Mouse (Mus musculus): ENCODE results near the gene Fgf15. TPM values are rescaled to one million over a fixed set of nuclear protein-coding genes. Genes with fewer than 3 reads are reported as not detected.
"Not testable (repeated sequence)": the region's sequence is repeated elsewhere in the genome, so short reads cannot be mapped to it uniquely, and the experiment has no call there.

Fgf15 gene
- polyA plus RNA-seq, 1 experiment from 2014 or later: not detected

- WGBS: 52% methylated on average over 6 of the region's 6 CpGs
- Histone ChIP-seq H3K27me3 (ENCODE audit: control insufficient read depth, insufficient read depth, low read length) (peaks cover 66% of the 10 kb centered on the region), H3K36me3 (ENCODE audit: control insufficient read depth, insufficient read depth, low read length) (no peaks in the 10 kb centered on the region), H3K9ac (ENCODE audit: low read length) (no peak overlapping the region), H3K4me3 (ENCODE audit: control insufficient read depth in 1 of 2, insufficient read depth in 1 of 2, low read depth in 1 of 2, low read length in 2 of 2) (no peak overlapping the region), H3K4me1 (ENCODE audit: control insufficient read depth in 2 of 2, insufficient read depth in 2 of 2, low read length in 2 of 2) (peaks cover 6 to 20% of the 10 kb centered on the region in 2 experiments; a peak in 3 of 4 replicates), H3K27ac (replicated peaks in 1 of 2; ENCODE audit: control insufficient read depth in 1 of 2, insufficient read depth in 1 of 2, low read depth in 2 of 2, low read length in 2 of 2) (no peak overlapping the region), H3K4me2 (ENCODE audit: low read length) (no peak overlapping the region), H3K9me3 (ENCODE audit: control insufficient read depth, low read length) (no peaks in the 10 kb centered on the region)
- ATAC-seq (ENCODE audit: insufficient number of reproducible peaks, insufficient read depth, low FRiP score, low read depth): no peak
Measured at GRCm38 (mm10) chr7:144898506-144898905, 2.2 kb downstream of the Fgf15 start.

DNA sequence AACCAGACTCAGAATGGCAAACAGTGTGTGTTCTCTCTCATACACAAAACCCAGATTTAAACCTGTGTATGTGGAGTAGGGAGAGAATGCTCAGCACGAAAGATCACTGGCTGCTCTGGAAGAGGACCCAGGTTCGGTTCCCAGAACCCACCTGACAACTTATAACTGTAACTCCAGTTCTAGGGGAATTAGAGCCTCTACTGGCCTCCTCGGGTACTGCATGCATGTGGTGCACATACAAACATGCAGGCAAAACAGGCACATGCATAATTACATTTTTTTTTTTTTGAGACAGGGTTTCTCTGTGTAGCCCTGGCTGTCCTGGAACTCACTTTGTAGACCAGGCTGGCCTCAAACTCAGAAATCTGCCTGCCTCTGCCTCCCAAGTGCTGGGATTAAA, 9.2 kb downstream of the Fgf15 start:
- H3K4me1 ChIP-seq (ENCODE audit: control insufficient read depth in 2 of 2, insufficient read depth in 2 of 2, low read length in 2 of 2); H3K4me2 ChIP-seq (ENCODE audit: low read length); H3K9me3 ChIP-seq (ENCODE audit: control insufficient read depth, low read length); H3K4me3 ChIP-seq (ENCODE audit: control insufficient read depth in 1 of 2, insufficient read depth in 1 of 2, low read depth in 1 of 2, low read length in 2 of 2); H3K27me3 ChIP-seq (ENCODE audit: control insufficient read depth, insufficient read depth, low read length); H3K27ac ChIP-seq (replicated peaks in 1 of 2; ENCODE audit: control insufficient read depth in 1 of 2, insufficient read depth in 1 of 2, low read depth in 2 of 2, low read length in 2 of 2); ATAC-seq (ENCODE audit: insufficient number of reproducible peaks, insufficient read depth, low FRiP score, low read depth); H3K9ac ChIP-seq (ENCODE audit: low read length); H3K36me3 ChIP-seq (ENCODE audit: control insufficient read depth, insufficient read depth, low read length): not testable (repeated sequence)
- 85% methylated on average over 3 of the region's 3 CpGs for WGBS

DNA sequence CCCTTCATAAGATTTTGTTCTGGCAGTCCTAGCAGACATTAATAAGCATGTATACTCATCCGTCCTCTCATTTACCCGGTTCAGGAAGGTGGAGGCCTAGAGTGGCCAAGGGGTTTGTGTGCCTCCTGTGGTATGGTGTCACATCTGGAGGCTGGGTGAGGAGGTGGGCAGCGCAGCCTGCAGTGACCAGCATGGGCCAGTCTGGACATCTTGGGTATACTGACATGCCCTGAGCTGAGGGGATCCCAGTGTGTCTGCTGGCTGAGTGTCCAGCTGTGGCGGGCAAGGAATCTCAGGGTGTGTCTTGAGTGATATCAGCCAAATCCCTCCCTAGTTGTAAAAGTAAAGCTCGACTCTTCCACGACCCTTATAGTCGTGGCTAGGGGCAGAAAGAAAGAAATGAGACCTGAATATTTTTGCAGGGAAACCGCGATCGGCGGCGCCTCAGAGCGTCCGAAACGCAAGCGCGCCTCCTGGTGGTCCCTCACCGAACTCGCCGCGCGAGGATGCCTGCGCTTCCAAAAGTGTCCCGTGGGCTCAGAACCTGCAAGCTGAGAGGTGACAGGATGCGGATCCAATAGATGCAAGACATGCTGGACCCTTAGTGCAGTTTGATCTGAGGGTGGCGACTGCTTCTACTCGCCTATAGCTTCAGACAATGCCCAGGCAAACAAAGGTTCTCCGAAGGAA, 10.5 kb downstream of the Fgf15 start:
- Histone ChIP-seq H3K9me3 (ENCODE audit: control insufficient read depth, low read length) (no peaks in the 10 kb centered on the region), H3K27ac (replicated peaks in 1 of 2; ENCODE audit: control insufficient read depth in 1 of 2, insufficient read depth in 1 of 2, low read depth in 2 of 2, low read length in 2 of 2) (no peak overlapping the region), H3K27me3 (ENCODE audit: control insufficient read depth, insufficient read depth, low read length) (peaks cover 8% of the 10 kb centered on the region; the same call in 1 of the 2 replicates), H3K4me1 (ENCODE audit: control insufficient read depth in 2 of 2, insufficient read depth in 2 of 2, low read length in 2 of 2) (peaks cover 3% of the 10 kb centered on the region in 2 experiments; a peak in 2 of 4 replicates), H3K4me2 (ENCODE audit: low read length) (peak overlapping the region; percentile 42), H3K9ac (ENCODE audit: low read length) (no peak overlapping the region), H3K36me3 (ENCODE audit: control insufficient read depth, insufficient read depth, low read length) (no peaks in the 10 kb centered on the region), H3K4me3 (ENCODE audit: control insufficient read depth in 1 of 2, insufficient read depth in 1 of 2, low read depth in 1 of 2, low read length in 2 of 2) (peak overlapping the region in 1 of 2 experiments; percentile 23; a peak in 1 of 4 replicates)
- WGBS: 12% methylated on average over 28 of the region's 28 CpGs
- no peak for ATAC-seq (ENCODE audit: insufficient number of reproducible peaks, insufficient read depth, low FRiP score, low read depth)

- H3K4me1 ChIP-seq (ENCODE audit: control insufficient read depth in 2 of 2, insufficient read depth in 2 of 2, low read length in 2 of 2): peaks cover 3% of the 10 kb centered on the region in 2 experiments; a peak in 2 of 4 replicates
- H3K36me3 ChIP-seq (ENCODE audit: control insufficient read depth, insufficient read depth, low read length): no peaks in the 10 kb centered on the region
- no peak overlapping the region for H3K4me3 ChIP-seq (ENCODE audit: control insufficient read depth in 1 of 2, insufficient read depth in 1 of 2, low read depth in 1 of 2, low read length in 2 of 2)
- no peaks in the 10 kb centered on the region for H3K9me3 ChIP-seq (ENCODE audit: control insufficient read depth, low read length)
- no peak overlapping the region for H3K27ac ChIP-seq (replicated peaks in 1 of 2; ENCODE audit: control insufficient read depth in 1 of 2, insufficient read depth in 1 of 2, low read depth in 2 of 2, low read length in 2 of 2)
- no peak overlapping the region for H3K4me2 ChIP-seq (ENCODE audit: low read length)
- WGBS: 7% methylated on average over 8 of the region's 8 CpGs
- no peak for ATAC-seq (ENCODE audit: insufficient number of reproducible peaks, insufficient read depth, low FRiP score, low read depth)
- H3K9ac ChIP-seq (ENCODE audit: low read length): no peak overlapping the region
- H3K27me3 ChIP-seq (ENCODE audit: control insufficient read depth, insufficient read depth, low read length): peaks cover 5% of the 10 kb centered on the region; the same call in 1 of the 2 replicates
Measured at GRCm38 (mm10) chr7:144907793-144908192, 11.5 kb downstream of the Fgf15 start.

- Histone ChIP-seq H3K4me2 (ENCODE audit: low read length) (no peak overlapping the region), H3K9ac (ENCODE audit: low read length) (no peak overlapping the region), H3K27me3 (ENCODE audit: control insufficient read depth, insufficient read depth, low read length) (peaks cover 3% of the 10 kb centered on the region; the same call in 1 of the 2 replicates), H3K4me3 (ENCODE audit: control insufficient read depth in 1 of 2, insufficient read depth in 1 of 2, low read depth in 1 of 2, low read length in 2 of 2) (no peak overlapping the region), H3K27ac (replicated peaks in 1 of 2; ENCODE audit: control insufficient read depth in 1 of 2, insufficient read depth in 1 of 2, low read depth in 2 of 2, low read length in 2 of 2) (no peak overlapping the region), H3K36me3 (ENCODE audit: control insufficient read depth, insufficient read depth, low read length) (no peaks in the 10 kb centered on the region), H3K4me1 (ENCODE audit: control insufficient read depth in 2 of 2, insufficient read depth in 2 of 2, low read length in 2 of 2) (peaks cover 3% of the 10 kb centered on the region in 2 experiments; a peak in 2 of 4 replicates), H3K9me3 (ENCODE audit: control insufficient read depth, low read length) (no peaks in the 10 kb centered on the region)
- 34% methylated on average over 7 of the region's 7 CpGs for WGBS
- no peak for ATAC-seq (ENCODE audit: insufficient number of reproducible peaks, insufficient read depth, low FRiP score, low read depth)
Measured at GRCm38 (mm10) chr7:144908705-144909104, 12.4 kb downstream of the Fgf15 start.

DNA sequence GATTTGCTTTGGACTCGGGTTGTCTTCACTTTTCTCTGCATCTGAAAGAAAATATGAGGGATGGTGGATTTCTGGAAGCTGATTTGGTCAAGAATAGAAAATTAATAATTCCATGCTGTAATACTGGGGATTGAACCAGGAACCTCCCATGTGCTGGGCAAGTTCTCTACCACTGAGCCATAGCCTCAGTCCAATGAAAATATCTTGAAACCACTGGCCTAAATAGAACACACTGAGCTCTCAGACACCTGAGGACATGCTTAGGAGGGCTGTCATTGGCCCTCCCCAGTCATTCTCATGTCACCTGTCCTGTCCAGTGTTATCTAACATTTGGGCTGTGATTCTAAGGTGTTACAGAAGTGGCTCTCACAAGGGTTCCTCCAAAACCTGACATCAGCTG, 14.8 kb downstream of the Fgf15 start:
- Histone ChIP-seq H3K36me3 (ENCODE audit: control insufficient read depth, insufficient read depth, low read length) (no peaks in the 10 kb centered on the region), H3K27me3 (ENCODE audit: control insufficient read depth, insufficient read depth, low read length) (no peaks in the 10 kb centered on the region), H3K4me3 (ENCODE audit: control insufficient read depth in 1 of 2, insufficient read depth in 1 of 2, low read depth in 1 of 2, low read length in 2 of 2) (no peak overlapping the region), H3K27ac (replicated peaks in 1 of 2; ENCODE audit: control insufficient read depth in 1 of 2, insufficient read depth in 1 of 2, low read depth in 2 of 2, low read length in 2 of 2) (no peak overlapping the region), H3K9ac (ENCODE audit: low read length) (no peak overlapping the region), H3K4me2 (ENCODE audit: low read length) (no peak overlapping the region), H3K4me1 (ENCODE audit: control insufficient read depth in 2 of 2, insufficient read depth in 2 of 2, low read length in 2 of 2) (peaks cover 6 to 10% of the 10 kb centered on the region in 2 experiments), H3K9me3 (ENCODE audit: control insufficient read depth, low read length) (no peaks in the 10 kb centered on the region)
- no peak for ATAC-seq (ENCODE audit: insufficient number of reproducible peaks, insufficient read depth, low FRiP score, low read depth)
- WGBS: 64% methylated on average over 1 of the region's 1 CpGs

DNA sequence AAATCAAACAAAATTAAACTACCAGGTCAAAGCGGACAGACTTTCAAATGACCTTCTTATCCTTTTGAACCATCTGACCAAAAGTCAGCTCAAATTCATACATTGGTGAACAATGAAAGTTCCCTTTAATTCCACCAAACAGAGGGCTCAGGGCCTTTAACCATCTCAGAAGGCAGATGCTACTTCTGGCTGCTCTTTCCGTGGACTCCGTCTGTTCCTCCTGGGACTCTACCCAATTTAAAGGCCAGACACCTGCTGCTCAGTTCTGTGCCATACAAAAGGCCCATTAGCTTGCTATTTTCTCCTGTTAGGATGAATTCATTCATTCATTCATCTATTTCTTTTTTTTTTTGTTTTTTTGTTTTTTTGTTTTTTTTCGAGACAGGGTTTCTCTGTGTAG, 16.6 kb downstream of the Fgf15 start:
- WGBS: 85% methylated on average over 4 of the region's 4 CpGs
- Histone ChIP-seq H3K4me2 (ENCODE audit: low read length) (no peak overlapping the region), H3K36me3 (ENCODE audit: control insufficient read depth, insufficient read depth, low read length) (peaks cover 15% of the 10 kb centered on the region), H3K27ac (replicated peaks in 1 of 2; ENCODE audit: control insufficient read depth in 1 of 2, insufficient read depth in 1 of 2, low read depth in 2 of 2, low read length in 2 of 2) (no peak overlapping the region), H3K4me1 (ENCODE audit: control insufficient read depth in 2 of 2, insufficient read depth in 2 of 2, low read length in 2 of 2) (peaks cover 4 to 9% of the 10 kb centered on the region in 2 experiments; a peak in 3 of 4 replicates), H3K4me3 (ENCODE audit: control insufficient read depth in 1 of 2, insufficient read depth in 1 of 2, low read depth in 1 of 2, low read length in 2 of 2) (no peak overlapping the region), H3K9me3 (ENCODE audit: control insufficient read depth, low read length) (no peaks in the 10 kb centered on the region), H3K9ac (ENCODE audit: low read length) (no peak overlapping the region), H3K27me3 (ENCODE audit: control insufficient read depth, insufficient read depth, low read length) (no peaks in the 10 kb centered on the region)
- no peak for ATAC-seq (ENCODE audit: insufficient number of reproducible peaks, insufficient read depth, low FRiP score, low read depth)
